Mouse (Mus musculus) brain, adult 10 weeks (tissue): Measurements from ENCODE around the gene Meis1. TPM values are rescaled to one million over a fixed set of nuclear protein-coding genes. Genes with fewer than 3 reads are reported as not detected.

Source experiments
- polyA plus RNA-seq: library from polyadenylated mRNA; stranded (reverse); fragments of 350-450 nt; fragmentation: Illumina TruSeq; extraction: RNeasy Lipid Tissue Mini Kit (QIAGEN cat#74804); gene quantifications from one replicate; pipeline ENCODE4 v1.2.3, GENCODE M21; 2015; ENCODE audit warnings: low read depth, low replicate concordance

The Meis1 gene
- 4.9 TPM for polyA plus RNA-seq

GRCm38 (mm10) chr11:19018489-19019203 lies at the start of gene Meis1:
Meis1 (minus strand) TSS chr11:19018985.

